Mouse (Mus musculus): ENCODE results near the gene Zmiz1. TPM values are rescaled to one million over a fixed set of nuclear protein-coding genes. Genes with fewer than 3 reads are reported as not detected.

The Zmiz1 gene
- polyA plus RNA-seq, 1 experiment from 2014 or later = 22.4 TPM

Small RNA genes lying within 50 kb of the gene (microRNA-seq; reads per million reads assigned to microRNA genes)
- gene Mir3075 = 4.7 reads per million, percentile 17 among the genes with 10 or more reads in this experiment

Other genes with a start within 250 kb of the Zmiz1 start
- 25.6 and 29.9 TPM in 2 replicates for gene Ppif, start 235.0 kb downstream of the Zmiz1 start, polyA plus RNA-seq (2015; fragmentation: Nextera tagmentation; extraction: Ambion mirVana)

Measured in lung, embryonic 16.5 days (tissue).